Mouse (Mus musculus) spleen, adult 12 weeks (tissue): ENCODE results near the gene Brd7.
A peak's percentile ranks its signal among the peaks of the same experiment; 100 is the strongest.

Experiments used
- DNase-seq: peaks from one replicate; pipeline ENCODE4 v3.0.0; 2022; ENCODE audit warnings: low spot score

Brd7 gene

DNA sequence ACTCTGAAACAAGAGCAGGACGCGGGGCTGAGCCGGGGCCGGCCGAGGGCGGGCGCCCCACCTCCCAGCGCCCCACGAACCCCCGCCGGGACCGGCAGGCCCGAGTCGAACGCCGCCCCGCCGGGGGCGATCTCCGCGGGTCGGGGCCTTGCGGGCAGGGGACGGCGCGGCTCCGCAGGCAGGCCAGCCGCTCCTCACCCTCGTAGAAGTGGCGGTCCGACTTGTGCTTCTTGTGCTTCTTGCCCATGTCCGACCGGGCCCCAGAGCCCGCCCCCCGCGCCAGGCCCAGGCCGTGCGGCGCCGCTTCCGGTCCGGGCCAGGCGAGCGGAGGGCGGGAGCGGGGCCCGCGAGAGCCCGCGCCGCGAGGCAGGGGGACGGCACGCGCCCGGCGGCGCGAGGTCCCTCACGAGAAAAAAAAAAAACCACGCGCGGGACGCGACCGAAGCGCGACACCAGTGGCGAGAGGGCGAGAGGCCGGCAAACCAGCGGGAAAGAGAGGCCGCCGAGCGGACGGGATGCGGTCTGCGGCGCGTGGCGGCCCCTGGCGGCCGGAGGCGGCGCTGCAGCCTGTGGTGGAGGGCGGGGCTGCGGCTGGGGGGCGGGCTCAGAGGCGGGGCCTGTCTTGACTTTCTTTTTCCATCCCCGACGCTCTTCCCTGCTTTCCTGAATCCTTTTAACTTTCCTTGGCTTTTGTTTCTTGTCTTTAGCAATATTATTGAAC lies at the start of gene Brd7:
Gene Brd7, minus strand, starts transcription at position 487 of the 721 bp plus-strand sequence.
- DNase-seq = peak; percentile 65

DNA sequence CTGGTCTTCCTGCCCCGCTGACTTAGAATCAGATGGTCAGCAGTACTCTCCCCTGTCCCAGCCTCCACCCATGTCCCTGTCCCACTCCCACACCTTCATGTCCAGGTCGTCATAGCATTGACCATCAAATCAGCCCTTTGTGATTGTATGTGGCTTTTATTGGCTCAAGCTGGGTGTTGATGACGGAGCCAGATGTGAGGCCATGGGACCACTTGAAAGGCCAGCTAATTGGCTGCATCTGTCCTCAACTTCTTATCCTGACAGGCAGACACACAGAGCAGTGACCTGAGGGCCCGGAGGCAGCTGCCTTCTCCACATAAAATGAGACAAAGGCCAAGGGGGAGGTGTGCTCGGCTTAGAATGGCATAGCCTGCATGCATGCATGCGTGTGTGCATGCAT lies 49.5 kb upstream of the Brd7 start:
- DNase-seq = no peak

DNA sequence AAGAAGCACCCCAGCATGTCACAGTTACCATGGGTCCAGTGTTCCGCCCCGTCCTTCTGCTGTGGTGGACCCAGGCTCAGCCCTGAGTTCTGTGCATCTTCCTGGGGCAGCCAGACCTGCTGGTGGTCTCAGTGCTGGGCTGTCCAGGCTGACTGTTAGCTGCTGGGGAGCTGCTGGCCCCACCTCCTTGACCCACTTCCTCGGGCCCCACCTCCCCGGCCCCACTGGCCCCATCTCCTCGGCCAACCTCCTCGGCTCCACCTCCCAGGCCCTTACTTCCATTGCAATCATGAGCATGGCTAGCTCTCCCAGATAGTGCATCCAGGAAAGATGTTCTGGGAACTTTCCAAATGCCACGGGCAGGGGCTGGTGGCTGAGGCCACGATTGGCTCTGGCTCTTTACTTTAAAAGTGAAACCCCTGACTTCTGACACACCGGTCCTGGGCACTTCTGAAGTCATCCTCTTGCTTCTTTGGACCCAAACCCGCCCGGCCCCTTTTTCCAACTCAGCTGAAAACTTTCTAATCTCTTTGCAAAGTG lies 47.5 kb upstream of the Brd7 start:
- no peak for DNase-seq

DNA sequence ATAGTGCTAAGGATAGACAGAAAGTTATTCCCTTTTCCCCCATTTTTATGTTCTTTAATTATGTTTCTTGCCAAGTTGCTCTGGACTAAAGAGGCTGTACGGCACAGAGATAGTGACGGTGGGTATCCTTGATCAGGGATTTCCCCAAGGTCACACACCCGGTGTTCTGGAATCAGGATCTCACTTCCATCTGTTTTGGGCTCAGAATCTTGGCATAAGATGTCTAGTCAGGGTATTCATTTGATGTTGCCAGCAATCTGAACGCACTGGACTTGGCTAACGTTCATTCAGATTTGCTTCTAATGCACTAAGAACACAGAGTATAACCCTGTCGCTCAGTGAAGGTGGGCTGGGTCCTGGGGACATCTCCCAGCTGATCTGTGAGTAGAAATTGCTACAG lies 45.7 kb upstream of the Brd7 start:
- DNase-seq = no peak

DNA sequence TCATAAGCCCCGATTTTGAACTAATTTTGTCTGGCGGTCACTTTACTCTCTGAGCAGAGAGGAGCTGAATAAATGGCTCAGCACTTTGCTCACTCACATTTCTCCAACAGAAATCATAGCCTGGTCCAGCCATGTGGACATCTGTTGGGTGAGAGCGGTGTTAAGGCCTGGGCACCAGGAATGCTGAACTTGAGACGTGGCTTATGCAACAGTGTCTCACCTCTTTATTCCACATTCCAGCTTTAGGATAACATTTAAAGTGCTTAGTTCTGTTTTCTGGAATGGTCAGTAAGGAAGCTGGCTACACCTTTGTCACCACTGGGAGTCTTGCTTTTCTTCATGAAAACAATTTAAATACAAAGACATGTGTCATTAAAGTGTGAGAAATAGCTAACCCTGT lies 36.1 kb upstream of the Brd7 start:
- no peak for DNase-seq

DNA sequence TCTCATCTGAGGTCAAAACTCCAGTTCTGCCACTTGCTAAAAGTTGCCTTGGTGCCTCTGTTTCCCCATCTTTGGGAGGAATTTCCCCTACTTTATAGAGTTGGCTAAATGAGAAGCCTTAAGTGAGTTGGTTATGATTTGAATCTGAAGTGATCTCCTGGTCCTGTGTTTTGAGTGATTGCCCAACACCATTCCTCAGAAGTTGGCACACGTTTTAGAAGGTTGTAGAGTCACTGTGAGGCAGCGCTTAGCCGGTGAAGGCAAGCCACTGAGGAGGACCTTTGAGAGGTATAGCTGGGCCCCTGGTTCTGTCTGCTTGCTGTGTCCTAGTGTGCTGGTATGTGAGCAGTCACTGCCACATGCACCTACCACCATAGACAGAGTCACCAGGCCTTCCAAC lies 31.3 kb upstream of the Brd7 start:
- DNase-seq = no peak

DNA sequence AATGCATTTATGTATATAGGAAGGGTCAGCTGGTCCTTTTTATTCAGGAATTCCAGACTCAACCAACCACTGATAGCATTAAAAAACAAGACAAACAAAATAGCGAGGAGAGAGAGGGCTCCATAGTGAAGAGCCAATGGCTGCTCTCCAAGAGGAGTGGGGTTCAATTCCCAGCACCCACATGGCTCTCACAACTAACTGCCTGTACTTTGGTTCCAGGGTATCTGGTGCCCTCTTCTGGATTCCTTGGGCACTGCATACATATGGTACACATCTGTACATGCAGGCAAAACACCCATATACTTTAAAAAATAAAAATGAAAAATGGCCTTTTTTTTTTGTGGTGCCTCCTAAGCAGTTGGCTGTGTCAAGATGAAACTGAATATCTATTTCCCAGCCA lies 28.8 kb upstream of the Brd7 start:
- DNase-seq = peak; percentile 27

DNA sequence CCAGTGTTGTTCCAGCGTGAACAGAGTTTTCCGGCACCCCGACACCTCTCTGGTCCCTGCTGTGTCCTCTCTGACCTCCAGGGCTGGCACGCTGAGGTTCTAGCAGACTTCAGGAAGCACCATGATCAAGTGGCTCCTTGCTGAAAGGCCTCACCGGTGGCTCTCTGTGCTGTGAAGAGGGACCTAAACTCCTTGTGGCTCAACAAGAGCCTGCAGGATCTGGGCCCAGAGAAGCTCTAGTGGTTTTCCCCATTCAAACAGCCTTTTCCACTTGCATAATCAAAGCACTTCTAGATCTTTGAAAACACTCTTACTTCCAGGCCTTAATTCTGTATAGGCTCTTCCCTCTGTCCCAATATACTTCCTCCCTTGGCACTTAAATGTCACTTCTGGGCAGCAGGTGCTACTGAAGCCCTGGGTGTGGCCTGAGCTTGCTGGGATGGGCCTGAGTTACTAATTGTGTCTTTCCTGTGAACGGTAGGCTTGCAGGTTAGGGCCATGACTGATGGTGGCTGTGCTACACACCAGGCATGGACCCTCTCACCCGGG lies 26.8 kb upstream of the Brd7 start:
- DNase-seq = no peak

DNA sequence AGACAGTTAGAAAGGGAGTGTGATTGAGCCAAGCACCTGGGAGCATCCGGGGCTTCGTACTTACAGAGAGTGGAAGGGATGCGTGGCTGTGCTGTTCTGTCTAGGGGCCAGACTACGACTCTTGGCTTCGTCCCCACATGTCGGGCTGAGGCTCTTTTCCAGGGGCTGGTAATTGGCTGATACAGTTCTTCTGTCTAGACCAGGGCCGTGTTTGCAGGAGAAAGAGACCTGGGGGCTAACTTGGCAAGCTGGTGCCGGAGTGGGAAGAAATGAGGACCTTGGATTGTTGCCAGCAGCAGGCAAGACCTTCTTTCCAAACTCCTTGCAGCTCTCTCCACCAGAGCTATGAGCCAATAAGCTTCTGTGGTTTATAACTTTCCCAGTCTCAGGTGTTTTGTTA lies 25.9 kb upstream of the Brd7 start:
- no peak for DNase-seq

DNA sequence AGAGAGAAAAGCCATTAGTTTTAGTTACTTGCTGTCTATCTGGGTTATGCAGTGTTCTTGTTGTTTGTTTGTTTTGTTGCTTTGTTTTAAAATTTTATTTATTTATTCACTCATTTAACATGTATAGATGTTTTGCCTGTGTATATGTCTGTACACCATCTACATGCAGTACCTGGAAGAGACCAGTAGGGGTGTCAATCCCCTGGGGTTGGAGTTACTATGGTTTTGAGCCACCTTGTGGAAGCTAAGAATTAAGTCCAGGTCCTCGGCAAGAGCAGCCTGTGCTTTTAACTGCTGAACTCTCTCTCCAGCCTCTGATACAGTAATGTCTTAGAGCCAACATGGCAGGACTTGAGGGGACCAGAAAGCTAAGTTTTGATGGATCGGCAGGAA lies 21.2 kb upstream of the Brd7 start:
- no peak for DNase-seq

DNA sequence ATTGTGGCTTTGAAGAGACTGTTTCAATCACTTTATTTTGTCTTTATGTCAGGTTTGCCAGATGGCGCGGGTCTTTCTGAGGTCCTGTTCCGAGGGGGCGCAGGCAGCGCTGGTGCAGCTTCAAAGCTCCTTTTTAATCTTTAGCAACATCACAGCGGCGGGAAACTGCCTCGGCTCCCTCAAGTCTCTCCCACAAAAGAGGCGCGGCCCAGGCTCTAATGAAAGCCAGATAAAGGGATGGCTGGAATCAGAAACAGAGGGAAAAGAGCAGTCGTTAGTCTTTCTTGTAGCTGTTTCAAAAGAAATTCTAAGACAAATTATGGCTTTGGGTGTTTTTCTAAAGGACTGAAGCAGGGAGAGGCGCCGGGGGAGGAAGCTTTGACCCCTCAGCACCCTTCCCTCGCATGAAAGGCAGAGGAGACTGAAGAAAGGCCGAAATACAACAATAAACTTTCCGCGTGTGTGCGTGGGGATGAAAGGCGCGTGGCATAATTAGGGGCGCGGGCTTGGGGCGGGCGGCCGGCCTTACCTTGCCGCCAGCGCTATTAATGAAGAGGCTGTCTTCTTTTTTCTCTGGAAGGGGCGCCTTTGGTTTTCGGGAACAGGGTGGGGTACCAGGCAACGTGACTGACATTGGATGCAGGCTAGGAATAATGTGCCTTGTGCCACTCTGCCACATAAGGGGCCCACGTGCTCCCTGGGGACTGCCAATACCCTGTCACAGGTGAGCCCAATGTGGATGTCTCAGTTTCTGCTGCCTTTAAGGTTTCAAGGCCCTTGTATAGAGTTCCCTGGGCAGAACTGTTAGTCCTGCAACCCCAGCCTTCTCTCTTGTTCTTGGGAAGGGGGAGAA lies 20.5 kb upstream of the Brd7 start:
- DNase-seq = no peak

DNA sequence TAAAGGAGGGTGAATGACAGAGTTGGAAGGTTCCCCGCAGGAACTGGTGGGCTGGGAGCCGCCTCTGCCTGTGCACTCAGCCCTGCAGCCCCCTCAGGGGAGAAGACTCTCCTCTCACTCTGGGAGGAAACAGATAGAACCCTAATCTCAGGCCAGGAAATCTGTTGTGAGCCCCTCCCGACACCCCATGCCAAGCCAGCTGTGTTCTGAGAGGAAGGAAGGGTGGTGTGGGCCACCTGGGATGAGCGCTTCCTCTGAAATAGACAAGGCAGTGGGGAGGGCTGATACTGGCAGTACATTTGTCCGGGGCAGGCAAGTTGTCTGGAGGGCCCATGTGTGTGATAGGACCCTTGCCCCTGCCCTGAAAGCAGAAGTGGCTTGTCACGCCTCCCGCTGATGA lies 18.5 kb upstream of the Brd7 start:
- DNase-seq = no peak

DNA sequence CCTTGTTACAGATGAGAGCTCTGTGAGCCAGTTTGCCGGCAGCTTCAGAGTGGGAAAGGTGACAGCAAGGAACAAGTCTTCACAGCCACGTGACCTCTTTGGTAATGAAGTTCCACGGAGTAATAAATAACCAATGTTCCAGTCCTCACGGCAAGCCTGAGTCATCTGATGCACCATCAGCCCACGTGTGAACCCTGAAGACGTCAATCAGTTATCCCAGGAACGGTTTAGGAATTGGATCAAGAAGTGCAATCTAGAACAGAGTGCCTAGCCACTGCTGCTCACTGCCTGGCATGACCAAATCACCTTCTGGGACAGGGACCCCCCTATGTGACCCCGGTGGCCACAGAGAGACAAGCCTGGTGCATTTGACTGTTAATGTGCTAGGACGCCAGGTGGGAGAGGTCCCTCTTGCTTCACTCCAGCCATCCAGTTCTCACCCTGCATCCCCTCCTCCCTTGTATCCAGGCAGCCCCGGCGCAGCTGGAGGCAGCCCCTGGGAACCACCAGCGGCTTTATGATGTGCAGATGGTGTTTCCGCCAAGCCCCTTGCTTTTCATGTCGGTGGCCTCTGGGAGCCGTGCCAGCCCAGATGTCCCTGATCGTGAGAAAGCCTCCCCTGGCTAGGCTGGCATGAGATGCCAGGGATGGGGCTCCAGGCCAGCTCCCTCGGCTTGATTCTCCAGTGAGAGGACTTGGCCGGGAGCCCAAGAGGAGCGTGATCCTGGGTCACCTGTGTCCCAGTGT lies 15.0 kb upstream of the Brd7 start:
- no peak for DNase-seq

DNA sequence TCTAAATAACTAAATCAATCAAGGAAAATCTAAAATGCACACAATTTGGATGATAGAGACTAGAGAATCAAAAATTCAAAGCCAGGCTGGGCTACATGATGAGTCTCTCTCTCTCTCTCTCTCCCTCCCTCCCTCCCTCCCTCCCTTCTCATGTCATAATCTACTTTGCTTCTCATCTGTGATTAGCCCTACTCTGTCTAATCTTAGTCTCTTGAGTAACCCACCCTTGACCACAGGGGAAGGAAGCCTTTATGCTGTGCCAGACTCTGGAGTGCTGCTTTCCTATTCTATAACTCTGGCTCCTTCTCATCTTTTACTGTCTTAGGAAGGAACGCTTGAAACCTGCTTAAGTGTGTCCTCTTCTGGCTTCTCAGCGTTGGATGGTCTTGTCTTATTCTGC lies 9.5 kb upstream of the Brd7 start:
- DNase-seq = no peak

DNA sequence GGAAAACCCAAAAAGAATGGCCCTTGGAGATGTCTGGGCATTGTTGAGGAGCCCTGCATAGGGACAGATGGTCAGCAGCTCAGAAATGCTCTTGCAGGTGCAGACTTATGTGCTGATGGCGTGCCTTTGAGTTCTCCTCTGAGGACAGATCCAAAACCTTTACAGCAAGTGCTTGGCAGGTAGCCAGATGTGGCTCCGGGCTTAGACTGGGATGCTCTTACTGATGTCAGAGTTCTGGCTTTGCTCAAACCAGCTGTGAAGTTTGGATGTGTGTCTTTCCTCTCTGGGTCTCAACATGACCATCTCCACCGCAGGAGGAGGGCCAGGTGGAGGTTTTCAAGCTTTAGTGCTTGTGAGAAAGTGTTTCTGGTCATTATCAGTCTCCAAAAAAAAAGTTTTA lies 7.8 kb upstream of the Brd7 start:
- DNase-seq = no peak

DNA sequence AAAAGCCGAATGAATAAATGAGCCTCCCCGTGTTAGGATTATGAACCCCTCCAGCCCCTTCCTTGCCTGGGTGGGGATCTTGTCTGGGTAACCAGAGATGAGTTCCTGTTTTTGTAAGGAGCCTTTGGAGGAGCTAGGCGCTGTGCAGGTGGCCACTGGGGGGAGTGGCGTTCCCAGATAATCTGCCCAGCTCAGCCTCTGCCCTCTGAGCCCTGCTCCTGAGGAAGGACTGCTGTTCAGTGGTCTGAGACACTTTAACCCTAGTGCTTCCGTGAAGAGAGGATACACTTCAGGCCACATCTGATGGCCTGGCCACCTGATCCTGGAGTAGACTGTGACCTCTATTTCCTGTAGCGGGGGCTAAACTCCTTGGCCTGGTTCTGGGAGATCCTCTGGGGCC lies 7.2 kb upstream of the Brd7 start:
- no peak for DNase-seq

DNA sequence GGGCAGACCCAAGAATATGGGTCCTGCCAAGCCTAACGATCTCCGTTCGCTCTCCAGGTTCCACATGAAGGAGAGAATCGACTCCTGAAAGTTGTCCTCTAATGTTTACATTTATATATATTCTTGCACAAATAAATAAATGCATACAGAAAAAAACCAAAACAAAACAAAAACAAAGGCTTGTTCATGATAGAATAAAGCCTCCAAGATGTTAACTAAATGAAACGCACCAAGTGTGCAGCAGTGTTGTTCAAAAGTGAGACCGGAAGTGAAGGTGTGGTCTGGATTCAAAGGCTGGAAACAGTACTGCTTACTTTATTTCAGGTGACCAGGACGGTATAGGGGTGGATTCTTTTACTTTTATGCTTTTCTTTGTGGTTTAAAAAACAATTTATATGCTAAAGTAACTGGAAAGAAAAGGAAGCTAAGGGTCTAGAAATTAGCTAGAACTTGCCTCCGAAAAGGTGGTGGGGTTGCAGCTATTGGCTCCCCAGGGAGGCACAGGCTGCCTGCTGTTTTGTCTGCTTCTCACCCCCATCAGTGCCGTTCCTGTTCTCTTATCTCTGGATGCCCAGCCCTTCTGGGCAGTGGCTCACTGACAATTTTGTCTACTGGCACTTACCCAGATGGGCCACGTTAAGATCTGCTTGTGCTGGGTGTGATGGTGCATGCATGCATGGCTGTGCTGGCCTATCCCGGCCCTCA lies 604 bp upstream of the Brd7 start:
- DNase-seq = peak; percentile 53

DNA sequence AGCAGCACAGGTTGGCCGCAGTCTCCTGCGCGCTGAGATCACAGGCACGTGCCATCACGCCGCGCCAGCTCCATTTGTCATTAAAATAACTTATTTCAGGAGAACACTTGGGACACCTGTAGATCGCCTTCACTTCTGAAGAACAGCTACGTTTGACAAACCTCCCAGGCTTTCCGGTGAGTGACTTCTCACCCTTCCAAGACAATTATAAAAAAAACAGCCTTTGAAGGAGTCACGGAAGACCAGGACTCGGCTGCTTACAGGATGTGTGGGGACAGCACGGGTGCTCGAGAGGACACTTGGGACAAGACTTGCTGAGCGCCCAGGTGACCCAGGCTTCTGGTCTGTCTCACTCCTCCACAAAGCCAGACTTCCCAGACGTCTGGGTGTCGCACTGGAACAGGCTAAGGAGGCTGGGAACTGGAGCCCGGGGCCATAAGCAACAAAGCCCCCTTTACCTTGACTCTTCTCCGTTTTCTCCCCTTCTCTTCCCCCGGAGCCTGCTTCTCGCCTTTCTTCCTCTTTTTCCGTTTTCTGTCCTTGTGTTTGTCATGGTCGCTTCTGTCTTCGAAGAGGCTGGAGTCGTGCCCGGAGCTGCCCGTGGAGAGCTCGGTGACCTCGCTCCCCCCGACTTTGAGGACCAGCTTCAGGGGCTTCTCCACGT lies 818 bp downstream of the Brd7 start:
- peak; percentile 14 for DNase-seq

DNA sequence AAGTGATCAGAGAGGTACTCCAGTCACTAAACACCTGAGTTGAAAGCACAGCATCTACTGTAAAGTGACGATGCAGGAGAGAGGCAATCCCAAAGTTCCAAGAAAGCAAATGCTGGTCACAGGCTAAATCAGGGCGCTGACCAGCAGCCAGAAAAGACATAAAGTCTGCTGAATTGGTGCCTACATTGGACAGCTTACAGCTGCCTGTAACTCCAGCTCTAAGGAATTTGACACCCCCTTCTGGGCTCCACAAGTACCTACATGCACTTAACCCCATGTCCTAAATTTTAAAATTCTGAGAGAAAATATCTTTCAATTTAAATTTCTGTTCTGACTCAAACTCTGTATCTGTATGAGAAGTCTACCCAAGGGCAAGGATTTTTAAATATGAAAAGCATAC lies 2.0 kb downstream of the Brd7 start:
- DNase-seq = no peak

DNA sequence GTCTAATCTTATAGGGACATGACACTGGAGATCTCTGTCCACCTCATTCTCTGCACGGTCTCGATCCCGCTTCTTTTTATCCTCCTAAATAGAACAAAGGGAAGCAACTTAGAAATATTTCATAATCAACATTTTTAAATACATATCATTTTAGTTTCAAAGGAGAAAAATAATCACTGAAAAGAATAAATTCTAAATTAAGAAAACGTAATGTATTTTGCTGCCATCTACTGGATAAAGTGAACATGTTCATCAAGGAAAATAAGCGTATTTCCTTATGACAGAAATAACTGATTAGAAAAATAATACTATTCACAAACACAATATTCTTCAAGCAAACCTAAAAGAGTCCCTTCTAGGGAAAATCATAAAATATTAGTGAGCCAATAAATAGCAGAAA lies 4.0 kb downstream of the Brd7 start:
- no peak for DNase-seq

DNA sequence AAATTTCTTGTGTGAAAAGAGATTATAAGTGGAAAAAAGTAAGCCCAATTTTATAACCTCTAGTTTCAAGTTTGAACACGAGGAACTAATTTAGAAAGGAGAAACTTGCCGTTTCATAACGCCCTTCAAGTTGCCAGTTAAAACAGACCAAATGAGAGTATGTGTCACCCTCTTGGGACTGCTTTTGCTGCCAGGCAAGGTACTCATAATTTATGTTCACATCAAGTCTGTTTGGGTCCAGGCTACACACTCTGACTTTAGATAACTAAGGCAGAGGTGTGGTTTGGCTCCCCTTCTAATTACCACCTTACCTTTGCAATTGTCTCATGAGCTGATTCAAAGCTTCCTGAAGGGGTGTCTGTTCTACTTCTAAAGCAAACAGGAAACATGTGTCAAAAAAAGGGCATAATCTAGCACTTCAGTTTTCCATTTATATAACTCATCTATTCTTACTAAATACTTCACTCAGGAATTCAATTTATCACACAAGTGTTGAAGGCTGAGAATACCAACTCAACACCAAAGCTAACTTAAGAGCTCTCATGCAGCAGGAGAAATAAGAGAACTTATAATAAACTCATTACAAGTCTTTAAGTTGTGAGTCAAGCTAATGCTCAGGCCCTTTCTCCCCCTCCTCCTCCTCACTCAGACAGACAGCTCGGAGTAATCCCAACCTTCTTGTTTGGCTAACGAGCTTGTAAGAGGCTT lies 4.6 kb downstream of the Brd7 start:
- DNase-seq = no peak
